Mouse (Mus musculus): Measurements from ENCODE around the gene Ect2. TPM values are rescaled to one million over a fixed set of nuclear protein-coding genes. Genes with fewer than 3 reads are reported as not detected.

The Ect2 gene
- polyA plus RNA-seq, 2 experiments = 21.4 to 33.8 TPM

DNA sequence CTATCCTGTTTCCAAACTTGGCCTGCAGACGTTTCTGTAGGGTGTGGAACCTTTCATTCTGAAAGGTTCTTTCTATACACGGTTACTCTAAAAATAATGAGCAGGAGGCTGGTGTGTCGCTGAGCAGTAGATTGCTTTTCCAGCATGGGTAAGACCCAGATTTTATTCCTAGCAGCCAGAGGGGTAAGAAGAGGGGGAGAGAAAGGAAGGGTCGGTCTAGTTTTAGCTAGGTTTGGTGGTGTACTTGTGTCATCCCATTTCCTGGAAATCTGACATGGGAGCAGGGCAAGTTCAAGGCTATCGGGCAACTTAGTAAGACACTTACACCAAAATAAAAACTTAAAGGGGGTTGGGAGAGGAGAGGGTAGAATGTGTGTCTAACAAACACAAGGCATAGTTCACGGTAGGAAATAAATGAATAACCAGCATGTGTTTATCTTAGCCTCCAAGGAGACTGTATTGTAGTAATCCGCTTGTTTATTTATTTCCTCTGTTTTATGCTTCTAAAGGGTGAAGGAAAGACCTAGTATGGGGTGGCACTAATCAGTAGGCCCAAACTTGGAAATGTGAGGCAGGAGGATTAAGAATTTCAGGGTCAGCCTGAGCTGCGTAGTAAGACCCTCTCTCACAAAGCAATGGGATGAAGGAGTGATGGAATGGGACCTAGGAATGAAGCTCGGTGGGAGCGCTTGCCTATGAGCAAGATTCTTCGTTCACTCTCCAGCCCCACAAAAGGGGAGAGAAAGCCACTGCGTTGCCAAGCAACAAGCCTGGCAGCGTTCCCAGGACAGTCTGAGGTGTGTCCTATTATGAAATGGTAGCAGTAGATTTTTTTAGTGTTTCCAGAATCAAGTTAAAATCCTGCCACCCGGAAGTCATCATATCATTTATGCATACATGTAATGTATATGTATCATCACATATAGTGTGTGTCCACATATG is 35.9 kb upstream of the Ect2 start:
- DNase-seq (ENCODE audit: low spot score) = peak; percentile 61

DNA sequence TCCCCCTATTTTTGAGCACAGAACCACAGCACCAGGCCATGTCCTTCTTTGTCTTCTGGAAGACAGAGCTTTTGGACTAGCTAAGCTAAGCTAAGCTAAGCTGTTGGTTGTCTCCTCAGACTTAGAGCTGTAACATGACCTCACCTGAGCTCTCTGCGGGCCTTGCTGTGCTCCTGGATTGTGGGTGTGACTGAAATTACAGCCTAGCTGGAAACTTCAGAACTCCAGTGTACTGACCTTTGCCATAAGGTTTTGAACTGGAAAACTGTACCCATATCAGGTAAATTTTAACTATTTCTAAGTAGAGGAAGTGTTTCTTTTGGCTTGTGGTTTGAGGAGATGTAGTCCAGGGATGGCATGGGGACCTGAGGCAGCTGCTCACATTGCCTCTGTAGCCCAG is 34.7 kb upstream of the Ect2 start:
- 65% methylated on average over 1 of the region's 1 CpGs for WGBS
- H3K4me2 ChIP-seq (replicated peaks; ENCODE audit: low read depth, low read length, severe bottlenecking) = no peak overlapping the region
- DNase-seq (ENCODE audit: low spot score) (no peak), ATAC-seq (ENCODE audit: low FRiP score, low read depth) (no peak)
- no peaks in the 10 kb centered on the region for H3K27me3 ChIP-seq (ENCODE audit: control insufficient read depth, insufficient read depth, low read length)
- no peak overlapping the region for H3K4me3 ChIP-seq (replicated peaks; ENCODE audit: low read length)
- H3K4me1 ChIP-seq (ENCODE audit: control insufficient read depth, insufficient read depth, low read length) = no peaks in the 10 kb centered on the region
- no peak for TF ChIP-seq POLR2A (IDR thresholded peaks at IDR 0.05; ENCODE audit: borderline replicate concordance, extremely low read depth, insufficient read depth, insufficient read length)
- no peaks in the 10 kb centered on the region for H3K9me3 ChIP-seq (ENCODE audit: control insufficient read depth, low read length)
- H3K36me3 ChIP-seq (ENCODE audit: control insufficient read depth, insufficient read depth, low read length) = no peaks in the 10 kb centered on the region
- H3K9ac ChIP-seq (ENCODE audit: low read depth, low read length, severe bottlenecking) = no peak overlapping the region
- H3K27ac ChIP-seq (replicated peaks; ENCODE audit: low read depth, low read length) = no peak overlapping the region

More for the DNA sequence above, 35.9 kb upstream of the Ect2 start:
- no peak for TF ChIP-seq POLR2A (IDR thresholded peaks at IDR 0.05; ENCODE audit: borderline replicate concordance, extremely low read depth, insufficient read depth, insufficient read length)
- Histone ChIP-seq H3K4me3 (replicated peaks; ENCODE audit: low read length) (no peak overlapping the region), H3K9me3 (ENCODE audit: control insufficient read depth, low read length) (no peaks in the 10 kb centered on the region), H3K27ac (replicated peaks; ENCODE audit: low read depth, low read length) (no peak overlapping the region), H3K27me3 (ENCODE audit: control insufficient read depth, insufficient read depth, low read length) (no peaks in the 10 kb centered on the region), H3K36me3 (ENCODE audit: control insufficient read depth, insufficient read depth, low read length) (no peaks in the 10 kb centered on the region), H3K4me2 (replicated peaks; ENCODE audit: low read depth, low read length, severe bottlenecking) (no peak overlapping the region), H3K4me1 (ENCODE audit: control insufficient read depth, insufficient read depth, low read length) (no peaks in the 10 kb centered on the region), H3K9ac (ENCODE audit: low read depth, low read length, severe bottlenecking) (no peak overlapping the region)
- WGBS = 74% methylated on average over 14 of the region's 14 CpGs
- no peak for ATAC-seq (ENCODE audit: low FRiP score, low read depth)

DNA sequence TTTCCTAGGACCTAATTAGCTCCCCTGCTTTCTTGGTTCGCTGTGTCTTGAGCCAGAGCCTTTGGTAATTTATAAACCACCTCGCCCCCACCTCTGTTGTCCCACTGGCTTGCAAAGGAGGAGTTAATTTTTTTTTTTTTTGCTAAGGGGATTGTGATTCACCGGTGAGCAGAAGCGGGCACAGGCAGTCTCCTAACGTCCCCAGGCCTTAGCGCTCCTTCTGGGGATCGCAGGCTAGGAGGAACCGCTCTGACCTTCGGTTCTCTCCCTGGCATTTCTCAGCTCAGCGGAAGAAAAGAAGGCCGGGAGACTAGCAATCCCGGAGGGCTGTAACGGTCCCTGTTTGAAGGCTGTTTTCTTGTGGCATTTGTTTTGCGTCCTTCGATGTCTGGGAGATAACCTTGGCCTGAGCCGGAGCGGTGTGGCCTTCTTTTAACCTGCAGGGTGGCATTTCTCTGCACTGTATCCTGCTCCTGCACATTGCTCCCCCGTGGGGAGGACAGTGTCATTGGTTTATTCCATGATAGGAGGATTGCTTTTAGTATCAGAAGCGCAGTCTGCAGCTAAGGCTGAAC is 30.0 kb upstream of the Ect2 start:
- Histone ChIP-seq H3K4me2 (replicated peaks; ENCODE audit: low read depth, low read length, severe bottlenecking) (peak overlapping the region; percentile 89), H3K9ac (ENCODE audit: low read depth, low read length, severe bottlenecking) (peak overlapping the region; percentile 62), H3K4me1 (ENCODE audit: control insufficient read depth, insufficient read depth, low read length) (0 out of 2 replicates have a peak, but pooled peaks cover 3% of the 10 kb centered on the region), H3K4me3 (replicated peaks; ENCODE audit: low read length) (peak overlapping the region; percentile 64), H3K36me3 (ENCODE audit: control insufficient read depth, insufficient read depth, low read length) (no peaks in the 10 kb centered on the region), H3K27me3 (ENCODE audit: control insufficient read depth, insufficient read depth, low read length) (no peaks in the 10 kb centered on the region), H3K27ac (replicated peaks; ENCODE audit: low read depth, low read length) (no peak overlapping the region), H3K9me3 (ENCODE audit: control insufficient read depth, low read length) (no peaks in the 10 kb centered on the region)
- ATAC-seq (ENCODE audit: low FRiP score, low read depth) = no peak
- WGBS = 15% methylated on average over 19 of the region's 19 CpGs
- no peak for TF ChIP-seq POLR2A (IDR thresholded peaks at IDR 0.05; ENCODE audit: borderline replicate concordance, extremely low read depth, insufficient read depth, insufficient read length)
- no peak for DNase-seq (ENCODE audit: low spot score)

DNA sequence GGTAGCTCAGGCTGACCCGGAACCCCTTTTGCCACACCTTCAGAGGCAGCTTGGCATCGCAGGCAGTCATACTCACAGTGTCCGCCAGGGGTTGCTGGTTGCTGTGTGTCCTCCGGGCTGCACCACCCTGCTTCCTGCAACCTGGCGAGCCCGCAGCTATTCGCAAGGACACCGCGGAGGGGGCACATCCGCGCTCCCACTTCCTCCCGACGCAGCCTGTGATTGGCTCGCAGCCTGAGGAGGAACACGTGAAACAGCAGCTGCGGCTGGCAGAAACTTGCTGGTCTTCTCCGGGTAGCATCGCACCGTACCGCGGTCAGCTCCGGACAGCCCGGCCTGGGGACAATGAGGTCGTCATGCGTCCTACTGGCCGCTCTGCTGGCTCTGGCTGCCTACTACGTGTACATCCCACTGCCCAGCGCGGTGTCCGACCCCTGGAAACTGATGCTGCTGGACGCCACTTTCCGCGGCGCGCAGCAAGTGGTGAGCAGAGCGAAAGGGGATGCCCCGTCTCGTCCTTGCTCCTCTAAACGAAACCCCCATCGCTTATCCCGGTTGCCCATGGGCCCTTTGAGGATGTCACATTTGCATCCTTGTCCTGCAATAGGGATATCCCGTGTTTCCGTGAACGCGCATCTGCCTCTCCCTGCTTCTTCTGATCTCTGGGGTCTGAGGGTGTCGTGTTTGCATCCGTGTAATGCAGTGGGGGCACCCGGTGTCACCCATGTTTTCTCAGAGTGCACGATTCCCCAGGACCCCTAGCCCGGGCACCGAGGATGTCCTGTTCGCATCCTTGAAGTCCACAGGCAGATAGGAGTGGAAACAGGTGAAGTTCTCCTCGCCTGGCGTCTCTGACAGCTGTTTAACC is 29.3 kb upstream of the Ect2 start, which contains the start of gene Nceh1:
TSS of gene Nceh1 (plus strand) at position 233 of the 868 bp plus-strand sequence.
- H3K4me2 ChIP-seq (replicated peaks; ENCODE audit: low read depth, low read length, severe bottlenecking) = peak within 1 kb of the TSS; percentile 89
- H3K36me3 ChIP-seq (ENCODE audit: control insufficient read depth, insufficient read depth, low read length) = no peaks in the 10 kb centered on the region
- 1% methylated on average over 54 of the region's 54 CpGs for WGBS
- H3K27ac ChIP-seq (replicated peaks; ENCODE audit: low read depth, low read length) = no peak within 1 kb of the TSS
- DNase-seq (ENCODE audit: low spot score) (peak; percentile 90), ATAC-seq (ENCODE audit: low FRiP score, low read depth) (peak; percentile 95)
- no peaks in the 10 kb centered on the region for H3K9me3 ChIP-seq (ENCODE audit: control insufficient read depth, low read length)
- no peak for TF ChIP-seq POLR2A (IDR thresholded peaks at IDR 0.05; ENCODE audit: borderline replicate concordance, extremely low read depth, insufficient read depth, insufficient read length)
- H3K27me3 ChIP-seq (ENCODE audit: control insufficient read depth, insufficient read depth, low read length) = no peaks in the 10 kb centered on the region
- H3K4me1 ChIP-seq (ENCODE audit: control insufficient read depth, insufficient read depth, low read length) = 0 out of 2 replicates have a peak, but pooled peaks cover 3% of the 10 kb centered on the region
- peak within 1 kb of the TSS; percentile 62 for H3K9ac ChIP-seq (ENCODE audit: low read depth, low read length, severe bottlenecking)
- H3K4me3 ChIP-seq (replicated peaks; ENCODE audit: low read length) = peak within 1 kb of the TSS; percentile 64

DNA sequence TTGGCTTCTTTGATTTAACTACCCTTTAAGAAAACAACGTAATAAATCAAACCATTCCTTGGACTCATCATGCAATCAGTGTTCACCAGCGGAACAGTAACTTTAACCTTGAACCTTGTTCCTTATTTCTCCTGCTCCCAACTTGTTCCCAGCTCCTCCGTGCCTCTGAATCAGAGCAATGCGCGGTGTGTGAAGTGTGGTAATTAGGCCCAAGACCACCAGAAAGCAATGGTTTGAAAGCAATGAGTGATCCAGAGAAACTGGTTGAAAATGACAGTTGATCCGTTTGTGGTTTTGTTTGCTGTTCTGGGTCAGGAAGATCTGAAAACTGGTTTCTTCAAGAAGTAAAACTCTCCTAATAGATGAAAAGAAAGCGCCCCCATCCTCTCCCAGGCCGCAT is 26.0 kb upstream of the Ect2 start:
- no peak for TF ChIP-seq POLR2A (IDR thresholded peaks at IDR 0.05; ENCODE audit: borderline replicate concordance, extremely low read depth, insufficient read depth, insufficient read length)
- DNase-seq (ENCODE audit: low spot score) = no peak
- 79% methylated on average over 8 of the region's 8 CpGs for WGBS
- no peak for ATAC-seq (ENCODE audit: low FRiP score, low read depth)
- H3K9ac ChIP-seq (ENCODE audit: low read depth, low read length, severe bottlenecking) = no peak overlapping the region
- 0 out of 2 replicates have a peak, but pooled peaks cover 3% of the 10 kb centered on the region for H3K4me1 ChIP-seq (ENCODE audit: control insufficient read depth, insufficient read depth, low read length)
- no peaks in the 10 kb centered on the region for H3K36me3 ChIP-seq (ENCODE audit: control insufficient read depth, insufficient read depth, low read length)
- H3K4me3 ChIP-seq (replicated peaks; ENCODE audit: low read length) = no peak overlapping the region
- H3K27ac ChIP-seq (replicated peaks; ENCODE audit: low read depth, low read length) = no peak overlapping the region
- no peak overlapping the region for H3K4me2 ChIP-seq (replicated peaks; ENCODE audit: low read depth, low read length, severe bottlenecking)
- no peaks in the 10 kb centered on the region for H3K27me3 ChIP-seq (ENCODE audit: control insufficient read depth, insufficient read depth, low read length)
- no peaks in the 10 kb centered on the region for H3K9me3 ChIP-seq (ENCODE audit: control insufficient read depth, low read length)

All from limb, embryonic 14.5 days (tissue).